Mouse (Mus musculus) left cerebral cortex, postnatal 25 days (tissue): Measurements from ENCODE around the gene Clca4a. TPM values are rescaled to one million over a fixed set of nuclear protein-coding genes. Genes with fewer than 3 reads are reported as not detected.
"Not testable (repeated sequence)": the region's sequence is repeated elsewhere in the genome, so short reads cannot be mapped to it uniquely, and the experiment has no call there.

ENCODE experiments used
- DNase-seq, 2 experiments: peaks; one replicate each; pipeline ENCODE4 v3.0.0; 2022; ENCODE audit warnings: low spot score in 2 of 2, mixed read lengths in 1 of 2
- intact Hi-C: fragments of 180-260 bp; cut with DNase I; formaldehyde crosslinking; loops from one replicate; pipeline ENCODE4 v1.15.1; 2025
- total RNA-seq, 2 experiments: library from RNA; stranded (reverse); gene quantifications; 2 replicates each; pipeline ENCODE4 v1.2.3; 2021

The Clca4a gene
- total RNA-seq, result not detected

GRCm38 (mm10) chr3:144974945-144975344 lies at the start of gene Clca4a:
Clca4a (minus strand) TSS chr3:144975045.
- intact Hi-C loops, result loop anchor here (5.0 kb wide), 1 partner anchor 73 kb away; no protein-coding TSS in a partner anchor
- DNase-seq, result no peak

- intact Hi-C loops, result no loop called here
- no peak for DNase-seq
These were observed 43.0 kb upstream of the Clca4a start for GRCm38 (mm10) chr3:145017807-145018206.

- intact Hi-C loops, result no loop called here
- no peak for DNase-seq
These were observed 29.6 kb upstream of the Clca4a start for GRCm38 (mm10) chr3:145004422-145004821.

GRCm38 (mm10) chr3:145000912-145001311 lies 26.1 kb upstream of the Clca4a start:
- no peak for DNase-seq
- intact Hi-C loops, result no loop called here

GRCm38 (mm10) chr3:144993055-144993454 lies 18.2 kb upstream of the Clca4a start:
- intact Hi-C loops, result no loop called here
- DNase-seq, result no peak

DNA sequence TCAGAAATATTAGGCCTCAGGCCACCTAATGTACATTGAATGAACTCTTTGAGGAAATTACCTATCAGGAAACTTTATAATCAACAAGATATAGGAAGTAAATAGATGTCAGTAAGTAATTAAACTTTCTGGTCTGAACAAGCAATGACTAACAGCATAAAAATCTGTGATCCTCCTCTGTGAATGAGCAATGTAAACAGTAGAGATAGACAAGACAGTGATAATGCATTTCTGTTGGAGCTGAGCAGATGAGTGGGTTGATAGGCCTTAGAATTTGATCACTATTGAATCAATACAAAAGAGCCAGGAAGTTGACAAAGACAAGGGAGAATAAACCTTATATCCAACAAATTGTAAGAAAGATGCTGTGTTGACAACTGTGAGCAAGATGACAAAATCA lies 17.8 kb upstream of the Clca4a start:
- DNase-seq, result no peak
- intact Hi-C loops, result no loop called here

- intact Hi-C loops, result no loop called here
- no peak for DNase-seq
These were observed 11.0 kb upstream of the Clca4a start for GRCm38 (mm10) chr3:144985890-144986289.

DNA sequence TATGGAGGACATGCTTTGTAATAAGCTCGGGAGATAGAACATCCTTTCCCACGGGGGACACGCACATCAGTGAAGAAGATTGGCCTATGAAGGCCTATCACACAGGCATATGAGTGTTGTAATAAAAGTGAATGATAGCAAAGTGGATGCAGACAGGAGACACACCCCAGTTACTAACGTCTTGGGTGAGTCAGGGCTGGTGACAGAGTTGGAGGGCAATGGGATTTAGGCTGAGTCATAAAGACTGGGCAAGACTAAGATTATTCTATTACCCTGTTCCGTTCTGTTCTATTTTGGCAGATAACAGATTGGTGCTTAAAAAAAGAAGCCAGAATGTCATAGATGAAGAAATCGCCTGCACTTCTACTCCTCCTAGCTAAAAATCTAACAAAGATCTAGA lies 5.7 kb upstream of the Clca4a start:
- peak in 1 of 2 experiments; percentile 38 for DNase-seq
- intact Hi-C loops, result no loop called here

DNA sequence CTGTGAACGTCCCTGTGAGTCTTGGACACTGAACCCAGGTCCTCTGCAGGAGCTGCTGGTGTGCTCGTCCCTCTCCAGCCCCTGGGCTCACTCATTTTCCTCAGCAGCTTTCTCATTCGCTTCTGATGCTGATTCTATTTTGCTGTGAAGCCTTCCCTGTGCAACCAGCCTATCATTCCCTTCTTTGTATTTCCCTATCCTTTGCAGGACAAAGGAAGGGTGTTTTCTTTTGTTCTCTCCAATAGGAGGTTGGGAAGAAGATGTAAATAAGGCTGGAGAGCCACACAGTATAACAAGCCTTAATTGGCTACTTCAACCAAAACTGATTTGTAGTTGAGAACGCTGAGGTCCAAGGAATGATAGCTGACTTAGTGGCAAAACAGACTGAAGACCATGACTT lies 2.8 kb upstream of the Clca4a start:
- intact Hi-C loops, result loop anchor here (5.0 kb wide), 1 partner anchor 75 kb away; no protein-coding TSS in a partner anchor
- DNase-seq, result no peak

- no peak for DNase-seq
- intact Hi-C loops, result loop anchor here (5.0 kb wide), 1 partner anchor 74 kb away; no protein-coding TSS in a partner anchor
These were observed 1.2 kb upstream of the Clca4a start for GRCm38 (mm10) chr3:144976091-144976490.

GRCm38 (mm10) chr3:144971553-144972270 lies 3.1 kb downstream of the Clca4a start:
- intact Hi-C loops, result no loop called here
- no peak for DNase-seq

- intact Hi-C loops, result no loop called here
- no peak for DNase-seq
These were observed 5.1 kb downstream of the Clca4a start for GRCm38 (mm10) chr3:144969755-144970154.

DNA sequence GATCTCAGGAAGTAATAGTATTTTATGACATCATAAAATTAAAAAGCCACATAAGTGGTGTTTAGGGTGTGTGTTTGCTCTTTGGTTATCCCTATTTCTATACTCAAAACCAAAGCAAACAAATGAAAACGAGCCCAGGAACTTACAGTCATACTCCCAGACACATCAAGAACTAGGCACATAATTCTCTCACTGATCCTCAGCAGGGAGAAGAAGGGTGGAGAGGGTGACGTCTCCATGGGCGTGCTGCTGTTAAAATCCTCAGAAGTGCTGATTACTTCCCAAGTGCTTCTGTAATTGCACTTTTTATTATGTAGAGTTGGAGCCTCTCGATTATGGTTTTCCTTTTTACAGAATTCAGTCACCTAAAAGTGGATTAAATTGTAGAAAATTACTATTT lies 8.8 kb downstream of the Clca4a start:
- intact Hi-C loops, result no loop called here
- DNase-seq, result no peak

DNA sequence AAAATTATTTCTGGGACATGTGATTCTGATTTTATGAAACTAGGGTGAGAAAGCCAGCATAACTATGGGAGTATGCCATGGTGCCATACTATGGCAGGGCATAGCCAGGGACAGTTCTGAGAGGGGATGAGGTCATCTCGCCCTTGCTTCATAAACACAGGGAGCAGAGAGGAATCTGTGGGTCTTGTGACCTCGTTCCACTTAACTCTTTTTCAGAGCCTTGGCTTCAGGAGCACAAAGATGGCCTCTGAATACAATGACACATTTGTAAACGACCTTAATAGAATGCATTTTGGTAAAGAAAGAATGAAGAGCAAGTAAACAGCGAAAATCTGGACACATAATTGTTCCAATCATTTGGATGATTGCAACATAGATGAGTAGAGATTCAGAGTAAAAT lies 24.0 kb downstream of the Clca4a start:
- intact Hi-C loops, result no loop called here
- DNase-seq, result no peak

DNA sequence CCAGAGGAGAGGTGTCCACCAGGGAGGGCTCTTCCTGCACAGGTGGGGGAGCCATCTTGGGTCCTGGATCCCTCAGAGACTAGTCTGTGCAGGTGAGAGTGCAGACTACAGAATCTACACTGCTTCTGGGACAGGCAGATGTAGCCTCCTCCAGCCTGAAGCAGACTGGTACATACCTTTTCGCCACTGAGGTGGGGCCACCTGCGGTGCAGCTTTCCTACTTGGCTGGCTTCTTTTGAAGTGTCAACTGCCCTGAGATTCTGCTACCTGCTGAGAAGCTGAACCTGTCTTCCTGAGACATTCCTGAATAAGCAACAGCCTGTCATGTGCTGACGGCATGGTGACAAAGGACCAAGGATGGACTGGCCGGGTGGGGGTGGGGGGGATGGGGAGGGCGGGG lies 27.5 kb downstream of the Clca4a start:
- DNase-seq, intact Hi-C loops: not testable (repeated sequence)

- DNase-seq, intact Hi-C loops: not testable (repeated sequence)
These were observed 41.2 kb downstream of the Clca4a start for GRCm38 (mm10) chr3:144933625-144934024.

DNA sequence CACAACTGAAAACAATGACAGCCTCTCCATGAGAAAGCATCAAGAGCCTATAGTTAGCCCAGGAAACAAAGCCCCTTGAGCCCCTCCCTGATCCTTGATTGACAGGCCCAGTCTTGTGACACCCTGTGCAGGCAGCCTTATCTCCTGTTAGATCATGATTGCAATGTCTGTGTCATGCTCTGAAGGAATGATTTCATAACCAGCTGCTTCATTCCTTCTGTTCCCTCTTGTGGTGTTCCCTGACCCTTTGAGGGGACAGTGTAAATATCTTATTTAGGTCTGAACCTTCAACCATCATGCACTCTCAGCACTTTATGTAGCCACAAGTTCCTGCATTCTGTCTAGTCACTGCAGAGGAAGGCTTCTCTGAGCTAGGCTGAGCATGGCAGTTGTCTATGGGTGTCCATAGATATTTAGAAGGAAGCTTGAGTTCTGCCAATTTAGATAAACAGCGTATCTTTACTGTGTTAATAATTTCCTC lies 41.8 kb downstream of the Clca4a start:
- no peak for DNase-seq
- intact Hi-C loops, result no loop called here

- intact Hi-C loops, result no loop called here
- DNase-seq, result no peak
These were observed 42.5 kb downstream of the Clca4a start, which contains the start of gene Clca4b for GRCm38 (mm10) chr3:144932335-144932734. Clca4b (minus strand) TSS chr3:144932529.

- no peak for DNase-seq
- intact Hi-C loops, result loop anchor here (5.0 kb wide), 1 partner anchor 52 kb away; no protein-coding TSS in a partner anchor
These were observed 60.8 kb downstream of the Clca4a start for GRCm38 (mm10) chr3:144914014-144914413.
